Mouse (Mus musculus) forebrain, embryonic 13.5 days (tissue): ENCODE data around the gene Slc6a1. TPM values are rescaled to one million over a fixed set of nuclear protein-coding genes. Genes with fewer than 3 reads are reported as not detected.

Experiments
- ATAC-seq: fragments of 200-750 bp; cut with Nextera tagmentation; 2 replicates; pipeline ENCODE4 v1.8.0; 2017
- H3K27ac ChIP-seq: fragments of 300-500 bp; sonication (generic); 2 replicates; pipeline ENCODE4 v1.5.1; 2015; ENCODE audit warnings: inconsistent platforms, mild to moderate bottlenecking, moderate library complexity
- H3K27me3 ChIP-seq: fragments of 300-500 bp; sonication (generic); 2 replicates; pipeline ENCODE4 v1.6.1; 2015; ENCODE audit warnings: mild to moderate bottlenecking, inconsistent platforms
- H3K36me3 ChIP-seq: fragments of 300-500 bp; sonication (generic); 2 replicates; pipeline ENCODE4 v1.6.1; 2015; ENCODE audit warnings: mild to moderate bottlenecking, inconsistent platforms; ENCODE audit not compliant: poor library complexity, severe bottlenecking
- H3K4me1 ChIP-seq: fragments of 300-500 bp; sonication (generic); 2 replicates; pipeline ENCODE4 v1.6.1; 2015; ENCODE audit warnings: inconsistent platforms
- H3K4me2 ChIP-seq: fragments of 300-500 bp; sonication (generic); 2 replicates; pipeline ENCODE4 v1.6.1; 2015; ENCODE audit warnings: inconsistent platforms, mild to moderate bottlenecking, moderate library complexity
- H3K4me3 ChIP-seq: fragments of 300-500 bp; sonication (generic); 2 replicates; pipeline ENCODE4 v1.5.1; 2015; ENCODE audit warnings: mild to moderate bottlenecking, inconsistent platforms
- H3K9ac ChIP-seq: fragments of 300-500 bp; sonication (generic); 2 replicates; pipeline ENCODE4 v1.6.1; 2015; ENCODE audit warnings: mild to moderate bottlenecking, inconsistent platforms
- H3K9me3 ChIP-seq: fragments of 300-500 bp; sonication (generic); replicated peaks from 2 replicates; pipeline ENCODE4 v1.6.1; 2016; ENCODE audit warnings: inconsistent platforms
- WGBS: fragments of 180-500 bp; shearing (Covaris S2); methylation state at CpG from one replicate; pipeline ENCODE4 v1.1.7; 2015; 5-methylcytosine and 5-hydroxymethylcytosine counted together
- polyA plus RNA-seq: library from polyadenylated mRNA; unstranded; fragments of >200 nt; fragmentation: Nextera tagmentation; extraction: Ambion mirVana; gene quantifications from 2 replicates; pipeline ENCODE4 v1.2.1, GENCODE M21; 2015

The Slc6a1 gene
- polyA plus RNA-seq, 1 experiment from 2014 or later: 67.2 TPM

GRCm38 (mm10) chr6:114363740-114364139 is 81.3 kb downstream of the Slc6a1 start:
- Histone ChIP-seq H3K9ac (no peak overlapping the region), H3K27ac (no peak overlapping the region), H3K4me2 (no peak overlapping the region), H3K36me3 (no peaks in the 10 kb centered on the region), H3K4me1 (no peaks in the 10 kb centered on the region), H3K4me3 (no peak overlapping the region), H3K9me3 (no peaks in the 10 kb centered on the region), H3K27me3 (no peaks in the 10 kb centered on the region)
- no peak for ATAC-seq
- 82% methylated on average over 8 of the region's 8 CpGs for WGBS

- 91% methylated on average over 5 of the region's 5 CpGs for WGBS
- ATAC-seq: no peak
These were observed 82.3 kb downstream of the Slc6a1 start for GRCm38 (mm10) chr6:114364734-114365133.

GRCm38 (mm10) chr6:114366191-114366590 is 83.8 kb downstream of the Slc6a1 start:
- H3K4me3 ChIP-seq: no peak overlapping the region
- H3K36me3 ChIP-seq: no peaks in the 10 kb centered on the region
- H3K27ac ChIP-seq: no peak overlapping the region
- whole genome bisulfite sequencing: 70% methylated on average over 5 of the region's 5 CpGs
- H3K9ac ChIP-seq: no peak overlapping the region
- H3K4me1 ChIP-seq: no peaks in the 10 kb centered on the region
- ATAC-seq: no peak
- no peaks in the 10 kb centered on the region for H3K27me3 ChIP-seq
- no peaks in the 10 kb centered on the region for H3K9me3 ChIP-seq
- H3K4me2 ChIP-seq: no peak overlapping the region

More at GRCm38 (mm10) chr6:114364734-114365133, 82.3 kb downstream of the Slc6a1 start:
- Histone ChIP-seq H3K9ac (no peak overlapping the region), H3K27me3 (no peaks in the 10 kb centered on the region), H3K36me3 (no peaks in the 10 kb centered on the region), H3K4me3 (no peak overlapping the region), H3K4me1 (no peaks in the 10 kb centered on the region), H3K9me3 (no peaks in the 10 kb centered on the region), H3K27ac (no peak overlapping the region), H3K4me2 (no peak overlapping the region)

Other genes with a start within 250 kb of the Slc6a1 start
- 15.1 and 15.5 TPM in 2 replicates for gene Atp2b2, start 240.0 kb upstream of the Slc6a1 start, polyA plus RNA-seq
- 2.4 and 2.6 TPM in 2 replicates for gene Slc6a11, start 151.4 kb upstream of the Slc6a1 start, polyA plus RNA-seq
- 0.41 and 0.55 TPM in 2 replicates for gene Hrh1, start 115.3 kb downstream of the Slc6a1 start, polyA plus RNA-seq